28 mouse cellular contexts compared by ENCODE assay signal in the genomic region with DNA sequence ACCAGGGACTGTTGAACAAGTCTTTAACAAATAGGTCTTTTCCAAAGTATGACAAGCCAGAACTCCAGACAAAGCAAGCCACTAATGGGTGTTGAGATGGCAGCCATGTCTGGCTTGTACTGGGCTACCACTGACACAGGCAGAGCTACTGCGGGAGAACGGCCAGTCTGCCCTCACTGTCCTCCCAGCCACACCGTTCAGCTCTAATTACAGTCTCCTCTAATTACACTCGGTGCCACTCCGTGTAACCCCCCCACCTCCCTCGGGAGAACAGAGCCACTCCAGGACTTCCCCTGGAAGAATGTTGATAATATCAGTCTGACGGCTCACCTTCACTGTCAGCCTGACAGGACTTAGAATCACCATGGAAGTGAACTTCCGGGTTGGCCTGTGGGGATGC.
DNase-seq lines count a peak whose midpoint lies in the region; ATAC-seq and TF ChIP-seq lines count a peak whose summit lies in the region.
"Had no signal": no experiment of that assay in that cellular context is flagged by ENCODE, and none has a peak within 500 bp of the region (broad histone marks: within the 10 kb centered on the region; RNA-seq: fewer than 3 reads in every experiment).

No protein-coding gene starts in this region.

- intact Hi-C loops in gastrocnemius, adult 2 months (cut with DNase I) = no loop called here
- intact Hi-C loops in left cerebral cortex, postnatal 36 days (cut with DNase I) = loop anchor here (5.0 kb wide), 1 partner anchor 157 kb away; no protein-coding TSS in a partner anchor

- no peaks in the 10 kb centered on the region for H3K9me3 ChIP-seq in heart, embryonic 14.5 days (ENCODE audit: control insufficient read depth, low read length)
- H3K9me3 ChIP-seq in midbrain, embryonic 11.5 days (ENCODE audit: control insufficient read depth, low read length) = no peaks in the 10 kb centered on the region
- H3K9me3 ChIP-seq in midbrain, embryonic 15.5 days = no peaks in the 10 kb centered on the region
- H3K9me3 ChIP-seq: forebrain, embryonic 15.5 days; G1E; limb, embryonic 15.5 days; liver, embryonic 13.5 days; midbrain, embryonic 13.5 days had no signal

- H3K36me3 ChIP-seq in heart, embryonic 14.5 days (ENCODE audit: control insufficient read depth, insufficient read depth, low read length) = no peaks in the 10 kb centered on the region
- no peaks in the 10 kb centered on the region for H3K36me3 ChIP-seq in midbrain, embryonic 11.5 days (ENCODE audit: control insufficient read depth, insufficient read depth, low read length)
- H3K36me3 ChIP-seq in midbrain, embryonic 15.5 days (replicated peaks) = no peaks in the 10 kb centered on the region
- H3K36me3 ChIP-seq: forebrain, embryonic 15.5 days; G1E; limb, embryonic 15.5 days; liver, embryonic 13.5 days; midbrain, embryonic 13.5 days had no signal

- no peak overlapping the region for H3K27ac ChIP-seq in gastrocnemius, adult 2 months
- no peak overlapping the region for H3K27ac ChIP-seq in heart, embryonic 14.5 days (replicated peaks in 1 of 2; ENCODE audit: control insufficient read depth in 1 of 2, insufficient read depth in 1 of 2, low read depth in 2 of 2, low read length in 2 of 2)
- no peak overlapping the region for H3K27ac ChIP-seq in midbrain, embryonic 11.5 days (ENCODE audit: low read depth, low read length)
- no peak overlapping the region for H3K27ac ChIP-seq in midbrain, embryonic 15.5 days
- H3K27ac ChIP-seq: forebrain, embryonic 15.5 days; layer of hippocampus, adult 2 months; limb, embryonic 15.5 days; liver, embryonic 13.5 days; midbrain, embryonic 13.5 days had no signal

- H3K27me3 ChIP-seq in heart, embryonic 14.5 days (ENCODE audit: control insufficient read depth, insufficient read depth, low read length) = peaks cover 15% of the 10 kb centered on the region
- H3K27me3 ChIP-seq in midbrain, embryonic 11.5 days (ENCODE audit: control insufficient read depth, insufficient read depth, low read length) = no peaks in the 10 kb centered on the region
- H3K27me3 ChIP-seq in midbrain, embryonic 15.5 days (replicated peaks) = no peaks in the 10 kb centered on the region
- H3K27me3 ChIP-seq: forebrain, embryonic 15.5 days; liver, embryonic 13.5 days; megakaryocyte, embryonic 14.5 days; midbrain, embryonic 13.5 days had no signal

- peak; percentile 30 for DNase-seq in gastrocnemius, adult 2 months
- DNase-seq in gastrocnemius, postnatal 4 days (ENCODE audit: low spot score in 2 of 2) = no peak
- DNase-seq in heart, adult 18-20 months = no peak
- DNase-seq in midbrain, embryonic 11.5 days (ENCODE audit: low spot score, missing footprints) = no peak
- no peak for DNase-seq in left cerebral cortex, postnatal 36 days (ENCODE audit: low spot score in 2 of 2)
- DNase-seq in adrenal gland, postnatal 25 days = no peak
- DNase-seq: adrenal gland, postnatal 14 days; cerebellum, adult 18-20 months; cerebellum, postnatal 14 days; kidney, adult 18-20 months; kidney, postnatal 25 days; left cerebral cortex, postnatal 4 days; liver, embryonic 13.5 days; lung, adult 18-20 months; lung, postnatal 4 days; right cerebral cortex, adult 18-20 months; spleen, adult 18-20 months; thymus, postnatal 14 days had no signal

- H3K4me3 ChIP-seq in gastrocnemius, adult 2 months = no peak overlapping the region
- no peak overlapping the region for H3K4me3 ChIP-seq in heart, embryonic 14.5 days (ENCODE audit: control insufficient read depth in 1 of 2, insufficient read depth in 1 of 2, low read depth in 1 of 2, low read length in 2 of 2)
- H3K4me3 ChIP-seq in midbrain, embryonic 11.5 days (ENCODE audit: low read depth, low read length) = no peak overlapping the region
- no peak overlapping the region for H3K4me3 ChIP-seq in midbrain, embryonic 15.5 days
- H3K4me3 ChIP-seq: forebrain, embryonic 15.5 days; layer of hippocampus, adult 2 months; limb, embryonic 15.5 days; liver, embryonic 13.5 days; megakaryocyte, embryonic 14.5 days; midbrain, embryonic 13.5 days had no signal

- H3K9ac ChIP-seq in heart, embryonic 14.5 days (ENCODE audit: low read length) = no peak overlapping the region
- no peak overlapping the region for H3K9ac ChIP-seq in midbrain, embryonic 11.5 days (ENCODE audit: low read length)
- no peak overlapping the region for H3K9ac ChIP-seq in midbrain, embryonic 15.5 days
- H3K9ac ChIP-seq: forebrain, embryonic 15.5 days; limb, embryonic 15.5 days; liver, embryonic 13.5 days; midbrain, embryonic 13.5 days had no signal

- peaks cover 15 to 31% of the 10 kb centered on the region in 2 experiments for H3K4me1 ChIP-seq in heart, embryonic 14.5 days (ENCODE audit: control insufficient read depth in 2 of 2, insufficient read depth in 2 of 2, low read length in 2 of 2)
- peaks cover 16% of the 10 kb centered on the region for H3K4me1 ChIP-seq in midbrain, embryonic 11.5 days (ENCODE audit: control insufficient read depth, insufficient read depth, low read length)
- peaks cover 16% of the 10 kb centered on the region for H3K4me1 ChIP-seq in midbrain, embryonic 15.5 days
- H3K4me1 ChIP-seq: liver, embryonic 13.5 days; megakaryocyte, embryonic 14.5 days had no signal

- H3K4me2 ChIP-seq in heart, embryonic 14.5 days (ENCODE audit: low read length) = 0 out of 2 replicates have a peak overlapping the region, but pooled peaks have one; percentile 18
- no peak overlapping the region for H3K4me2 ChIP-seq in midbrain, embryonic 11.5 days
- H3K4me2 ChIP-seq in midbrain, embryonic 15.5 days = no peak overlapping the region
- H3K4me2 ChIP-seq: forebrain, embryonic 15.5 days; limb, embryonic 15.5 days; liver, embryonic 13.5 days; midbrain, embryonic 13.5 days had no signal

- 30% methylated on average over 8 of the region's 8 CpGs for WGBS in heart, embryonic 14.5 days
- 76% methylated on average over 8 of the region's 8 CpGs for WGBS in midbrain, embryonic 11.5 days
- 57% methylated on average over 8 of the region's 8 CpGs for WGBS in midbrain, embryonic 15.5 days

- no peak for ATAC-seq in heart, embryonic 14.5 days (ENCODE audit: insufficient number of reproducible peaks, insufficient read depth, low FRiP score, low read depth)
- ATAC-seq in midbrain, embryonic 11.5 days (ENCODE audit: low FRiP score) = peak; percentile 50; the same call in 1 of the 2 replicates
- no peak for ATAC-seq in midbrain, embryonic 15.5 days (replicated peaks)
- ATAC-seq: forebrain, embryonic 15.5 days; hindbrain, embryonic 16.5 days; lung, postnatal 0 days; midbrain, embryonic 13.5 days had no signal

- TF ChIP-seq CTCF in gastrocnemius, adult 2 months (IDR thresholded peaks at IDR 0.05) = no peak
